Mouse (Mus musculus) thymus, postnatal 36 days (tissue): Measurements from ENCODE around the gene Art3.

ENCODE experiments used
- DNase-seq, 2 experiments: peaks; one replicate each; pipeline ENCODE4 v3.0.0; 2022; ENCODE audit warnings: mixed read lengths in 2 of 2

The Art3 gene

DNA sequence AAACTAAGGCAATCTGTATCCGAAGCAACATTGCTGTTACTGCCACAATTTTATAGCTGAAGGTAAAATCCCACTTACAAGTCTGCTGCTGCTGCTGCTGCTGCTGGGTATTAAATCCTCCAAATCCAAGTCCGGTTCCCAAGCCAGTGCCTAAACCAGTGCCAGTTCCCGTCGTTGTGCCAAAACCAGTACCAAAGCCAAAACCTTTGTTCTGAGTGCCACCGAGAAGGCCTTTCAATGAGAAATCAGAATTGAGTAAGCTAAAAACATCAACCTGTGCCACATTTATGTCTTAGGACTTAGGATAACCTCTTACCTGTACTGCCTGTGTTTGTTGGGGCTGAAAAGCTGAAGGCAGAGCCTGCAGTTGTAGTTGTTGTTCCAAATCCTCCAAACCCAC lies 99.1 kb downstream of the Art3 start:
- no peak for DNase-seq

GRCm38 (mm10) chr5:92431611-92432010 lies 100.0 kb downstream of the Art3 start:
- DNase-seq, result no peak

GRCm38 (mm10) chr5:92434070-92434469 lies 102.4 kb downstream of the Art3 start:
- no peak for DNase-seq

- DNase-seq, result no peak
Measured at GRCm38 (mm10) chr5:92434571-92434985, 103.0 kb downstream of the Art3 start.

- DNase-seq, result peak; percentile 90 to 91
Measured at GRCm38 (mm10) chr5:92435025-92435584, 103.5 kb downstream of the Art3 start, which contains the start of gene Nup54. Gene Nup54 (minus strand): TSS chr5:92435219.

- DNase-seq, result no peak
Measured at GRCm38 (mm10) chr5:92438540-92438939, 106.9 kb downstream of the Art3 start.

DNA sequence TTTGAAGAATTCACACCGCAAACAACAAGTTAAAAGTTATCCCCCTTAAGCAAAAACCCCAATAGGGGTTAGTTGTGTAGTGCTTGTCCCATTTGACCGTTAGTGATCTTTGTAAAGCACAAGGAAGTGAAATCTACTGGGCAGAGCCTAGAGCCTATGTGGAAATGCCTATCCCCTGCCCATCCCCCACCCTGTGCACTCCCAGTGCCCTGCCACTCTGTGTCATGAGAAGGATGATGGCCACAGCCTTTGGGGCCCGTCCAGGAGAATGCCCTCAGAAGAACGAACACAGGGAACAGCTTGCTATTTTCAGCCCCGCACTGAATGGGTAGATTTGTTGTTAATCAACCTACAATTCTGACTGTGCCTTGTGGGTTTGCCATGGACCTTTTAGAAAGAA lies 109.9 kb downstream of the Art3 start:
- DNase-seq, result no peak

- no peak for DNase-seq
Measured at GRCm38 (mm10) chr5:92442914-92443313, 111.3 kb downstream of the Art3 start.

- DNase-seq, result no peak
Measured at GRCm38 (mm10) chr5:92445016-92445415, 113.4 kb downstream of the Art3 start.

DNA sequence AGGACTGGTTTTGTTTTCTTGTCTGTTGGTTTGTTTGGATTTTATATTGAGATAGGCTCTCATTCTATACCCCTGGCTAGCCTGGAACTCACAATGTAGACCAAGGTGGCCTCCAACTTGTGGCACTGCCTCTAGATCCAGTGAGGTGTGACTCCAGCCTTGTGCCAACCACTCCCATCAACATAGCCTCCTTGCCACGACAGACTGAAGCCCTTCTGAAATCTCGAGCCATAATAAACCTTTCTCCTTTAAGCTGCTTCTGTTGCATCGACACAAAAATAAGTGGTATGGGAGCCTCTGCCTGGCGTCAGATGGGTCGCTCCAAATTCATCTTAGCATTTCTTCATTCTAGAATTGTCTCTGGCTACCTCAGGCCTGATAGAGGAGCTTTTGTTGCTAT lies 115.1 kb downstream of the Art3 start:
- no peak for DNase-seq

DNA sequence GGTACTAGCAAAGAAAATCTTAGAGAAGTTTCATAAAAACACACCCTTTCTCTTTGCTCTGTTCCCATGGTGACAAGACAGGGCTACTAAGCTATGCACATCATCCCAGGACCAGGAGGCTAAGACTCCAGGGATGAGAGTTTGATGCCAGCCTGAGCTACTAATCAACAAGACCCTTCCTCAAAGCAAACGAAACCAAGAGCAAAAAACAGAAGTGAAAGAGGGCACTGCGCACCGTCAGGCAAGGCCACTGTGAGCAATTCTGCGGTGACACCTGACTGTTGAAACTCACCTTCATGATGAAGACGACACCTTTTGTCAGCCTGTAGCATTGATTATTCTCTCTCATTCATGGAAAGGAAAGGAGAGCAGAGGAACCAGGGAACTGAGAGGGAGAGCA lies 121.2 kb downstream of the Art3 start:
- no peak for DNase-seq

DNA sequence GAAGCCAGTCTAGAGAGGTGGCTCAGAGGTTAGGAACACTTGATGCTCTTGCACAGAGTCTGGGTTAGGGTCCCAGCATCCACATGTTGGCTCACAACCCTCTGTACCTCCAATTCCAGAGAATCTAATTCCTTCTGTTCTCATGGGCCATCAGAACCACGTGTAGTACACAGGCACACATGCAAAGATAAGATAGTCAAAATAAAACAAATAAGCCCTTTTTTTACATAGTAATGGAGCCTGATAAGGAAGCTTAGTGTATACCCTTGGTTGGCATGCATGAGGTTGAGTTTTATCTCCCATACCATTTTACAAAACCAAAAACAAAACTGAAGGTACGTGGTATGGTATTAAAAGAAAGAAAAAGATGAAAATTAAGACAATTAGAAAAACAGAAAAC lies 125.8 kb downstream of the Art3 start:
- no peak for DNase-seq

GRCm38 (mm10) chr5:92458726-92459125 lies 127.1 kb downstream of the Art3 start:
- DNase-seq, result no peak

- peak; percentile 76 to 78 for DNase-seq
Measured at GRCm38 (mm10) chr5:92461321-92461720, 129.7 kb downstream of the Art3 start.
